Comparison of ENCODE assay signal across 9 mouse cellular contexts in genomic region chr10:80995091-80995632, GRCm38 (mm10). TPM values are rescaled to one million over a fixed set of nuclear protein-coding genes. Genes with fewer than 3 reads are reported as not detected.
DNase-seq lines count a peak whose midpoint lies in the region; ATAC-seq and TF ChIP-seq lines count a peak whose summit lies in the region.
"Had no signal": no experiment of that assay in that cellular context is flagged by ENCODE, and none has a peak within 500 bp of the region (broad histone marks: within the 10 kb centered on the region; RNA-seq: fewer than 3 reads in every experiment).

No protein-coding gene starts in this region.

- TF ChIP-seq EP300 in ES-Bruce4 (IDR thresholded peaks at IDR 0.05; ENCODE audit: insufficient read depth, low read depth, low read length): no peak
- no peak for TF ChIP-seq EP300 in heart, postnatal 0 days (IDR thresholded peaks at IDR 0.05; ENCODE audit: low read depth)
- TF ChIP-seq EP300 in lung, postnatal 0 days (IDR thresholded peaks at IDR 0.05): no peak

- TF ChIP-seq POLR2A in ES-Bruce4 (IDR thresholded peaks at IDR 0.05; ENCODE audit: insufficient read depth, low read length): no peak

- peak; percentile 99 for TF ChIP-seq CTCF in ES-Bruce4 (IDR thresholded peaks at IDR 0.05; ENCODE audit: low read depth, low read length)
- peak; percentile 99 for TF ChIP-seq CTCF in heart, postnatal 0 days (IDR thresholded peaks at IDR 0.05; ENCODE audit: low read depth)
- TF ChIP-seq CTCF in layer of hippocampus, adult 2 months (conservative IDR thresholded peaks at IDR 0.05): peak; percentile 99
- TF ChIP-seq CTCF in lung, postnatal 0 days (IDR thresholded peaks at IDR 0.05): peak; percentile 100

- no peaks in the 10 kb centered on the region for H3K27me3 ChIP-seq in ES-Bruce4 (ENCODE audit: control insufficient read depth, insufficient read depth, low read length, poor library complexity, severe bottlenecking)
- peaks cover 37% of the 10 kb centered on the region for H3K27me3 ChIP-seq in forebrain, embryonic 12.5 days
- H3K27me3 ChIP-seq in heart, postnatal 0 days (ENCODE audit: control insufficient read depth, insufficient read depth, low read length): peaks cover 13% of the 10 kb centered on the region; the same call in 1 of the 2 replicates
- H3K27me3 ChIP-seq in lung, postnatal 0 days (replicated peaks; ENCODE audit: insufficient read depth, low read length): 0 out of 2 replicates have a peak, but pooled peaks cover 7% of the 10 kb centered on the region

- ATAC-seq in forebrain, embryonic 12.5 days (ENCODE audit: low FRiP score): peak; percentile 22; the same call in 1 of the 2 replicates
- peak; percentile 43 for ATAC-seq in heart, postnatal 0 days (ENCODE audit: insufficient read depth, low read depth)
- ATAC-seq in lung, postnatal 0 days: peak; percentile 36

- peak; percentile 40 for DNase-seq in c-Kit-negative CD71-positive TER-119-positive erythroid progenitor cells, embryonic 14.5 days (ENCODE audit: low read depth, low spot score)
- DNase-seq in heart, postnatal 0 days (ENCODE audit: low spot score): peak; percentile 53
- DNase-seq in layer of hippocampus, adult 2 months (ENCODE audit: low spot score in 2 of 2): peak; percentile 86 to 90
- peak; percentile 82 for DNase-seq in lung, postnatal 0 days (ENCODE audit: low spot score)
- DNase-seq in ovary, postnatal 10 days (ENCODE audit: low spot score): peak; percentile 72
- peak; percentile 79 for DNase-seq in thymus, postnatal 0 days (ENCODE audit: low spot score)

- no peak overlapping the region for H3K27ac ChIP-seq in ES-Bruce4 (ENCODE audit: insufficient read depth, low read length)
- H3K27ac ChIP-seq in forebrain, embryonic 12.5 days: no peak overlapping the region
- peak overlapping the region; percentile 44; the same call in 1 of the 2 replicates for H3K27ac ChIP-seq in heart, postnatal 0 days (ENCODE audit: low read depth)
- H3K27ac ChIP-seq in layer of hippocampus, adult 2 months: peak overlapping the region; percentile 59; the same call in 1 of the 2 replicates
- H3K27ac ChIP-seq in lung, postnatal 0 days (ENCODE audit: low read length): no peak overlapping the region
- H3K27ac ChIP-seq: liver, embryonic 15.5 days had no signal

- H3K4me3 ChIP-seq in ES-Bruce4 (ENCODE audit: low read depth, low read length): no peak overlapping the region
- H3K4me3 ChIP-seq in forebrain, embryonic 12.5 days (replicated peaks): no peak overlapping the region
- no peak overlapping the region for H3K4me3 ChIP-seq in heart, postnatal 0 days (ENCODE audit: low read depth, low read length)
- peak overlapping the region; percentile 37 for H3K4me3 ChIP-seq in layer of hippocampus, adult 2 months
- H3K4me3 ChIP-seq in lung, postnatal 0 days (ENCODE audit: low read depth, low read length): no peak overlapping the region
- H3K4me3 ChIP-seq: liver, embryonic 15.5 days had no signal

- H3K4me1 ChIP-seq in ES-Bruce4 (ENCODE audit: control insufficient read depth, insufficient read depth, low read length): peaks cover 3% of the 10 kb centered on the region
- peaks cover 21% of the 10 kb centered on the region for H3K4me1 ChIP-seq in forebrain, embryonic 12.5 days
- 0 out of 2 replicates have a peak, but pooled peaks cover 3% of the 10 kb centered on the region for H3K4me1 ChIP-seq in heart, postnatal 0 days (ENCODE audit: control insufficient read depth, insufficient read depth)
- no peaks in the 10 kb centered on the region for H3K4me1 ChIP-seq in lung, postnatal 0 days (ENCODE audit: insufficient read depth, low read depth, low read length)

- no peaks in the 10 kb centered on the region for H3K9me3 ChIP-seq in ES-Bruce4 (replicated peaks; ENCODE audit: control insufficient read depth, insufficient read depth, low read length, poor library complexity, severe bottlenecking)
- H3K9me3 ChIP-seq in forebrain, embryonic 12.5 days: no peaks in the 10 kb centered on the region
- H3K9me3 ChIP-seq in heart, postnatal 0 days (replicated peaks; ENCODE audit: control insufficient read depth, low read length): no peaks in the 10 kb centered on the region
- no peaks in the 10 kb centered on the region for H3K9me3 ChIP-seq in lung, postnatal 0 days (ENCODE audit: low read length)
- H3K9me3 ChIP-seq: liver, embryonic 15.5 days had no signal

- no peaks in the 10 kb centered on the region for H3K36me3 ChIP-seq in ES-Bruce4 (ENCODE audit: control insufficient read depth, insufficient read depth, low read length, poor library complexity, severe bottlenecking)
- H3K36me3 ChIP-seq in forebrain, embryonic 12.5 days (replicated peaks): no peaks in the 10 kb centered on the region
- no peaks in the 10 kb centered on the region for H3K36me3 ChIP-seq in heart, postnatal 0 days (replicated peaks; ENCODE audit: control insufficient read depth, insufficient read depth, low read length)
- no peaks in the 10 kb centered on the region for H3K36me3 ChIP-seq in lung, postnatal 0 days (ENCODE audit: insufficient read depth, low read length)
- H3K36me3 ChIP-seq: liver, embryonic 15.5 days had no signal

- no peak overlapping the region for H3K9ac ChIP-seq in ES-Bruce4 (ENCODE audit: low read depth, poor library complexity, severe bottlenecking)
- H3K9ac ChIP-seq in forebrain, embryonic 12.5 days: no peak overlapping the region
- no peak overlapping the region for H3K9ac ChIP-seq in heart, postnatal 0 days (replicated peaks; ENCODE audit: low read depth, low read length)
- H3K9ac ChIP-seq in lung, postnatal 0 days (replicated peaks; ENCODE audit: low read depth): no peak overlapping the region
- H3K9ac ChIP-seq: liver, embryonic 15.5 days had no signal

- H3K4me2 ChIP-seq in forebrain, embryonic 12.5 days: no peak overlapping the region
- peak overlapping the region; percentile 29 for H3K4me2 ChIP-seq in heart, postnatal 0 days (ENCODE audit: low read depth, low read length)
- no peak overlapping the region for H3K4me2 ChIP-seq in lung, postnatal 0 days (replicated peaks; ENCODE audit: low read depth, low read length)
- H3K4me2 ChIP-seq: liver, embryonic 15.5 days had no signal

- 13% methylated on average over 21 of the region's 21 CpGs for WGBS in forebrain, embryonic 12.5 days
- 9% methylated on average over 21 of the region's 21 CpGs for WGBS in heart, postnatal 0 days
- WGBS in lung, postnatal 0 days: 11% methylated on average over 21 of the region's 21 CpGs

RNA-seq across cellular contexts. Expression of gene Gng7, which starts 19.6 kb away (rescaled TPM):
- polyA plus RNA-seq in ES-Bruce4 (2011; ENCODE audit: insufficient read depth, insufficient read length, low read depth, missing spikeins): 4.1 TPM in 2 replicates
- polyA plus RNA-seq in forebrain, embryonic 12.5 days (2016; fragmentation: Nextera tagmentation; extraction: Ambion mirVana): 9.8 and 11.0 TPM in 2 replicates
- 0.11 and 0.93 TPM in 2 replicates for total RNA-seq in heart, postnatal 0 days (2014; rRNA removed; ENCODE audit: low replicate concordance)
- polyA plus RNA-seq in heart, postnatal 0 days (2015; fragmentation: Nextera tagmentation; extraction: Ambion mirVana): 0.64 and 0.85 TPM in 2 replicates
- 100 to 1,000 TPM; 161 to 176 TPM for total RNA-seq in layer of hippocampus, adult 2 months (2021)
- 1.0 and 1.4 TPM in 2 replicates for polyA plus RNA-seq in lung, postnatal 0 days (2015; fragmentation: Nextera tagmentation; extraction: Ambion mirVana)
- polyA plus RNA-seq in thymus, postnatal 0 days (2015; fragmentation: Nextera tagmentation; extraction: Ambion mirVana): 1.5 and 1.8 TPM in 2 replicates

RNA-seq across cellular contexts. Expression of gene Diras1, which starts 30.3 kb away (rescaled TPM):
- polyA plus RNA-seq in ES-Bruce4 (2011; ENCODE audit: insufficient read depth, insufficient read length, low read depth, missing spikeins): 0.27 and 0.90 TPM in 2 replicates
- 8.7 and 11.6 TPM in 2 replicates for polyA plus RNA-seq in forebrain, embryonic 12.5 days (2016; fragmentation: Nextera tagmentation; extraction: Ambion mirVana)
- total RNA-seq in heart, postnatal 0 days (2014; rRNA removed; ENCODE audit: low replicate concordance): not detected in 2 replicates
- polyA plus RNA-seq in heart, postnatal 0 days (2015; fragmentation: Nextera tagmentation; extraction: Ambion mirVana): not detected in 2 replicates
- 100 to 1,000 TPM in 1 of 2 experiments, 10 to 100 TPM in 1; 95.2 to 100 TPM for total RNA-seq in layer of hippocampus, adult 2 months (2021)
- polyA plus RNA-seq in lung, postnatal 0 days (2015; fragmentation: Nextera tagmentation; extraction: Ambion mirVana): not detected in 2 replicates
- polyA plus RNA-seq in thymus, postnatal 0 days (2015; fragmentation: Nextera tagmentation; extraction: Ambion mirVana): 0.04 TPM in 1 of 2 replicates, not detected in the other

RNA-seq across cellular contexts. Expression of gene Slc39a3, which starts 42.1 kb away (rescaled TPM):
- 2.8 and 4.5 TPM in 2 replicates for polyA plus RNA-seq in ES-Bruce4 (2011; ENCODE audit: insufficient read depth, insufficient read length, low read depth, missing spikeins)
- polyA plus RNA-seq in forebrain, embryonic 12.5 days (2016; fragmentation: Nextera tagmentation; extraction: Ambion mirVana): 29.2 and 32.8 TPM in 2 replicates
- 18.7 and 29.3 TPM in 2 replicates for total RNA-seq in heart, postnatal 0 days (2014; rRNA removed; ENCODE audit: low replicate concordance)
- polyA plus RNA-seq in heart, postnatal 0 days (2015; fragmentation: Nextera tagmentation; extraction: Ambion mirVana): 6.3 and 7.5 TPM in 2 replicates
- 10 to 100 TPM; 60.8 to 66.1 TPM for total RNA-seq in layer of hippocampus, adult 2 months (2021)
- polyA plus RNA-seq in lung, postnatal 0 days (2015; fragmentation: Nextera tagmentation; extraction: Ambion mirVana): 15.4 and 16.0 TPM in 2 replicates
- 16.0 and 16.8 TPM in 2 replicates for polyA plus RNA-seq in thymus, postnatal 0 days (2015; fragmentation: Nextera tagmentation; extraction: Ambion mirVana)

Comparison
In these comparisons a context has a peak if more than half of its experiments do, and no peak if none do; other contexts are left out.
1. H3K27ac ChIP-seq: peak in heart, postnatal 0 days (single experiment) and layer of hippocampus, adult 2 months (single experiment); none in ES-Bruce4 (single experiment), forebrain, embryonic 12.5 days (single experiment) and lung, postnatal 0 days (single experiment).
2. Peak in every context shown above with its lines, with median percentiles within 50 percentile points of each other: CTCF ChIP-seq, DNase-seq and ATAC-seq.